Mouse (Mus musculus) retina, adult 2 months (tissue): ENCODE measurements at regions not wholly inside any gene's neighbourhood (a gene's known extent, or its start where the extent isn't known, plus 50 kb on each side); places are given as distances from the start of the nearest gene placed in this dataset.

ENCODE experiments used
- DNase-seq: peaks from one replicate; pipeline ENCODE4 v3.0.0-alpha.2; 2012; ENCODE audit warnings: low read depth, low spot score

- no peak for DNase-seq
These were observed 363.4 kb upstream of the Pik3r1 start for GRCm38 (mm10) chr13:102131459-102131858.

GRCm38 (mm10) chr13:102132154-102132553 lies 364.1 kb upstream of the Pik3r1 start:
- no peak for DNase-seq

GRCm38 (mm10) chr13:102132696-102133095 lies 364.7 kb upstream of the Pik3r1 start:
- no peak for DNase-seq

GRCm38 (mm10) chr13:102135210-102135609 lies 367.2 kb upstream of the Pik3r1 start:
- no peak for DNase-seq

GRCm38 (mm10) chr13:102142986-102143385 lies 375.0 kb upstream of the Pik3r1 start:
- no peak for DNase-seq

GRCm38 (mm10) chr13:102143848-102144247 lies 375.8 kb upstream of the Pik3r1 start:
- no peak for DNase-seq

GRCm38 (mm10) chr13:102148039-102148438 lies 380.0 kb upstream of the Pik3r1 start:
- DNase-seq = no peak

GRCm38 (mm10) chr13:102153785-102154608 lies 386.0 kb upstream of the Pik3r1 start:
- no peak for DNase-seq

- no peak for DNase-seq
These were observed 386.5 kb upstream of the Pik3r1 start for GRCm38 (mm10) chr13:102154609-102154899.

GRCm38 (mm10) chr13:102157369-102158130 lies 389.5 kb upstream of the Pik3r1 start:
- no peak for DNase-seq

GRCm38 (mm10) chr13:102173382-102174234 lies 405.6 kb upstream of the Pik3r1 start:
- no peak for DNase-seq

- no peak for DNase-seq
These were observed 406.4 kb upstream of the Pik3r1 start for GRCm38 (mm10) chr13:102174431-102174830.

- no peak for DNase-seq
These were observed 406.9 kb upstream of the Pik3r1 start for GRCm38 (mm10) chr13:102174896-102175295.

- DNase-seq = no peak
These were observed 407.4 kb upstream of the Pik3r1 start for GRCm38 (mm10) chr13:102175406-102175805.

- DNase-seq = no peak
These were observed 408.4 kb upstream of the Pik3r1 start for GRCm38 (mm10) chr13:102176456-102176855.

GRCm38 (mm10) chr13:102194716-102195115 lies 426.7 kb upstream of the Pik3r1 start:
- no peak for DNase-seq

- DNase-seq = no peak
These were observed 434.3 kb upstream of the Pik3r1 start for GRCm38 (mm10) chr13:102202301-102202700.

- no peak for DNase-seq
These were observed 450.5 kb upstream of the Pik3r1 start for GRCm38 (mm10) chr13:102218486-102218885.

GRCm38 (mm10) chr13:102231048-102231447 lies 462.3 kb upstream of the Cd180 start:
- no peak for DNase-seq

- no peak for DNase-seq
These were observed 460.9 kb upstream of the Cd180 start for GRCm38 (mm10) chr13:102232291-102232936.

GRCm38 (mm10) chr13:102250884-102251283 lies 442.5 kb upstream of the Cd180 start:
- DNase-seq = no peak

GRCm38 (mm10) chr13:102251709-102252108 lies 441.6 kb upstream of the Cd180 start:
- DNase-seq = no peak
